Mouse (Mus musculus): ENCODE results near the gene Gm21317.
"Not testable (repeated sequence)": the region's sequence is repeated elsewhere in the genome, so short reads cannot be mapped to it uniquely, and the experiment has no call there.

Gm21317 gene

GRCm38 (mm10) chrY:82224927-82225326, at the start of gene Gm21317:
Gm21317 (plus strand) TSS chrY:82225227.
- not testable (repeated sequence) for DNase-seq (ENCODE audit: low read depth, low spot score)
